Mouse (Mus musculus): Measurements from ENCODE around the gene Ptpdc1.

Gene Ptpdc1

DNA sequence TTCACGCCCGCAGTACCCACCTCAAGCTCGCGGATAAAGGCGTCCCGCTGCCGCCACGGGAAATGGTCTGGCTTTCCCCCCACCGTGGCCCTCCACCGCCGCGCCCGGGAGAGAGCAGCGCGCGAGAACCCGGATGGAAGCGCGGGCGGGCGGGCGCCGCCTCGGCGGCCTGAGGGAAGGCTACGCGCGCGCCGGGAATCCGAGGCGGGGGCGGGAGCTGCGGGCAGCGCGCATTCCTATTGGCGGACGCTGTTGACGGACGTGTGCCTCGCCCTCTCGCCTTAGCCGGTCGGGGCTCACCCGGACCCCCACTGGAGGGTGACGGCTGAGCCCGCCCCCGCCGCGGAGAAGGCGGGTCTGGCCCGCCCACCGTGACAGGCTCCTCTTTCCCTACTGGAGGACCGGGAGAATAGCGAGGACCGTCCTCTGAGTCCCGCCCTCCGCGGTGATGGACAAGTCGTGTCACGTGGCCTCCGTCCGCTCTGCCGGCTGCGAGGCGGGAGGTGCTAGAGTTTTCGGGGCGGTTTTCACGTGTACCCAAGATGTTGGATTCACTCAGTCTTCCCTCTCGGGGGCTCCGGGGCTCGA is 79.0 kb downstream of the Ptpdc1 start:
- DNase-seq (ENCODE audit: low spot score), result peak; percentile 100

DNA sequence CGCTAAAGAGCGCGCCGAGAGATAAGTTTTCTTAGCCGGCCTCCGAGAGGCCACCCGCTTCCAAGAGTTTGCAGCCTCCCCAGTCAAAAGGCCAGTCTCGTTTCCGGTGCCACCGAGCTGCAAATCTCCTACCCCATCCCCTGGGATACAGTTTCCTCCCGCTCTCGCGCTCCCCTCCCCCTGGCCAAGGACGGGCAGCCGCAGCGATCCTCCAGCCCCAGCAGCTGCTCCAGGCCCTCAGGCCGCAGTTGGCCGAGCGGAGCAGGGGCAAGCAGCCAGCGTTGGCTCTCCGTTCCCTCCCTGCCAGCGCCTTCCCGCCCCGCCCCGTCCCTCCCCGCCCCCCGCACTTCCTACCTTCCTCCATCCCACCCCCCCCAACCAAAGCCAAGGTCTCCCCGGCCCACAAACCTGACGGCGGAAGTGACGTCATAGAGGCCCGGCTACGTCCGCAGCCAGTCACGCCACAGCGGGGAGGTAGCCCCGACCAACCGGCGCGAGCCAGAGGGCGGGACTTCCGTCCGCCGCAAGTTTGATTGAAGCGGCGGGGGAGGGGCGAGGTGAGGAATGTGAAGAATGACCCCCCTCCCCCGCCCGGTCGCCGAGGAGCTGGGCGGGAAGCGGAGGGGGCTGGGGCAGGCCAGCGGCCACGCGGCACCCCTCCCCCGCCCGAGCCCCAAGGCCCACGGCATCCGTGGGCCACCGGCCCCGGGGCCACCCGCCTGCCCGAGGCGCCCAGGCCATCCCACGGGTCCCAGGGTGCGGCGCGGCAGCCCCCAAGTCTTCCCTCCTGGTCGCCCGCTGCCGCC is 79.8 kb downstream of the Ptpdc1 start:
- DNase-seq (ENCODE audit: low spot score), result peak; percentile 97

DNA sequence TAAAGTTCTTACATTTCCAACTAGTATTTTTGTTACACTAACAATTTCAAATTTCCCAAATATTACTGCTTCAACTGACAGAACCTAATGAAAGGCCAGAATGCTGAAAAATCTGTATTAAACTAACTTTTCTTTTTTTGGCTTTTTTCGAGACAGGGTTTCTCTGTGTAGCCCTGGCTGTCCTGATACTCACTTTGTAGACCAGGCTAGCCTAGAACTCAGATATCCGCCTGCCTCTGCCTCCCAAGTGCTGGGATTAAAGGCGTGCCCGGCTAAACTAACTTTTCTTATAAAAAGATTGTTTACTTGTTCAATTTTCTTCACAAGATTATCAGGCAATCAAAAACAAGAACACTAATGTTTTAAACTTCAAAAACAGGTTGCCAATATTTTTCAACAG is 80.6 kb downstream of the Ptpdc1 start:
- DNase-seq (ENCODE audit: low spot score), result no peak

GRCm38 (mm10) chr13:48544391-48544790 is 81.1 kb downstream of the Ptpdc1 start:
- no peak for DNase-seq (ENCODE audit: low spot score)

DNA sequence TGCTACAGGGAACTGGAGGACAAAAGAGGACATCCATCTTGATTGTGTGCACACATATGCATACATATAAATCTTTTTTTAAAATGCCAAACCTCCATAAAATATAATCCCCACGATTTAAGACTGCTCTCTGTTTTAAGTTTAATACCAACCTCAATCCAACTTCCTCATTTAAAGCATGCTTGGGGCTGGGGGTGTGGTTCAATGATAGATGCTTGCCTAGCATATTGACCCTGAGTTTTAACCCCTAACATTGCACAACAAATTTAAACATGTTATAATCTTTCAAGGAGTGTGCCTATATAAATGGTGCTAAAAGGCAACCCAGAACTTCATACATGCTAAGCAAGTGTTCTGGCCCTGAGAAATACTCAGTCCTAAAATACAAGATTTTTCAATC is 85.0 kb downstream of the Ptpdc1 start:
- no peak for DNase-seq (ENCODE audit: low spot score)

DNA sequence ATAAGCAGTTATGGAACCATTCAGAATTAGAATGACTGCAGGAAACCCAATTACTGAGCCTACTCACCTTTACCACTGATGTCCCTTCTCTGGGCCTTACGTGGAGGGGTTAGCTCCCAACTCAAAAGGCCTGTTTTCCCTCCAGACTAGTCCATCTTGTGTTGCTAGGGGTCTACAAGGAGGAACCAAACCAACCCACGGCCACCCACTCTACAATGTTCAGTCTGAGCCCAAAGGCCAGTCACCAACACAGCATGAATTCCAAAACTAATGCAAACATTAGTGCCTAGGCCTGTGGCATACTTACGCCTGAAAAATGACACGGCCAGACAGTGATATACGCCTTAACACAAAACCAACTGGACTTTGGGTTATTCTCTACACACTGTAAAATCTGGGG is 92.0 kb downstream of the Ptpdc1 start:
- no peak for DNase-seq (ENCODE audit: low spot score)

DNA sequence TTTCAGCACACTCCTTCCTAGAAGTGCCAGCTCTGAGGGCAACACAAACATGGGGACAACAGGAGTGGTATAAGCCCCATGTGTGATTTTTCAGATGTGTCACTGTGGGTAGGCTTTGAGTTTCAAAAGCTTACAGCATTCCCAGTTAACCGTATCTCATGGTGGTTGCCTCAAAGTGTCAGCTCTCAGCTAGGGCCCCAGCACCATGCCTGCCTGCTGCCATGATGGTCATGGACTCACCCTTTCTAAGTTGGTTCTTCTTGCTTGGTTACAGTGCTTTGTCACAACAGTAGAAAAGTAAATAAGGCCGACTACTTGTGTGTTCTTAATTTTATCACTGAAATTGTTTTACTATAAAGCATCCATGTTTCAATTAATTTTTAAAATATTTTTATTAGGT is 94.0 kb downstream of the Ptpdc1 start:
- no peak for DNase-seq (ENCODE audit: low spot score)

DNA sequence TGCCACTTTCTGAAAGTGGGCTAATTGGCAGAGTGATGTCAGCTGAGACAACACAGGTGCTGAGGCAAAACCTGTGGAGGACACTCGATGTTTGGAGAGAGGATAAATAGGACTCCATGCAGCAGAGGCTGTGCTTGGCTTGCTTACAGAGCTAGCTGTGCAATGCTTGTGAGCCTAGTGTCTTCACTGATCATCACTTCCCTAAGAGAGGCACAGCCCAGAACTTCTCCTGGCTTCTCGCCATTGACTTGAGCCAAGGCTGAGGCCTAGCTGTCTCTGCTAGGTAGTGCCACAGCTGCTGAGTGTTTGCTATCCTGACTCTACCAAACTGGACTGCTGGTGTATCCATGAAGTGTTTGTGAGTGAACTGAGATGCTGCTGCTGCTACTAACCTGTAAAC is 94.8 kb downstream of the Ptpdc1 start:
- peak; percentile 41 for DNase-seq (ENCODE audit: low spot score)

DNA sequence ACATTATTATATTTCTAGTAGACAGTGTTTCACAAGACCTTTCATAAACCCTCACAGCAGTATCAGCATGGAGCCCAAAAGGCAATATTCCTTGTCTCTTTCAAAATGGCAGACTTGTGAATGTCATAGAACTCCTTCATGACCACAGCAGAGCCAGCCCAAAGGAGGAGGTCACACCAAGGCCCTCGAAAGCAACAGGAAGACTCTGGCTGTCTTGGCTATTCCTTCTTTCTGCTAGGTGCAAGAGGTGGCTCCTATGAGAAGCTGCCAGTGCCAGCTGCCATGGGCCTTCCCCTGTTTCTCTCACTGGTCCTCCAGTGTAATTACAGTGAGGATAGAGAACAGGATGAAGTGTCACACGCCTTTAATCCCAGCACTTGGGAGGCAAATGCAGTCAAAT is 96.4 kb downstream of the Ptpdc1 start:
- DNase-seq (ENCODE audit: low spot score), result no peak

DNA sequence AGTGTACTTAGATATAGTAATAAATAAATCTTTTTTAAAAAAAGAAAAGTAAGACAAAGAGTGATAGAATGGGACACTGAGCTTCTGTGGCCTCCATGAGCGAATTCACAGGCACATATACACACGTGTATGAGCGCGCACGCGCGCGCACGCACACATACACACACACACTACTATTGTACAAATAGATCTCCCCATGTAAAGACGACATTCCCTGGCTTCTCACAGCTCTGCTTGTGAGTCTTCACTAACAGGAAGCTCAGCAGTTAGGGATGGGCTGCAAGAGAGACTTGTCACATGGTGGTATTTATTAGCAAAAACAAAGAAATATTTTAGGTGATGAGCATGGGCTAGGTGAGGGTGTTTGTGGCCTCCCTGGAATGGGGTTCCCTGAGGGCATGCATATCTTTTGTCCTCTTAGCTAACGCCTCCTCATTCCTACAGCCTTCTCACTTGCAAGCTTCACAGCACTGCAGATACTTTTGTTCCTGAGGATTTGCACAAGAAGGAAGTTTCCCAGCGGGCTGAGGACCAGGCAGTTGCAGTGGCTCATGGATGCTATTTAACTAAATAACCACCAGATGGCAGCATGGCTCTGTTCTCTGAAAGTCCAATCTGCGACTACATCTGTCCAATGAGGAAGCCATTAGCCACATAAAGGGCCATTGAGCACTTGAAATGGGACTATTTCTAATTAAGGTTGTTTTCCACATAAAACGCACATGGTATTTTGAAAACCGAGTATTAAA is 97.2 kb downstream of the Ptpdc1 start:
- DNase-seq (ENCODE audit: low spot score), result peak; percentile 77

Measured in layer of hippocampus, adult 11-12 months (tissue).